Mouse (Mus musculus) G1E (cell line): ENCODE results near the gene Akap13.

Source experiments
- CTCF ChIP-seq: IDR thresholded peaks from 2 replicates; pipeline ENCODE4 v1.5.1; 2012; ENCODE audit warnings: low read depth, low read length, inconsistent platforms, mixed read lengths
- GATA2 ChIP-seq: IDR thresholded peaks from 2 replicates; pipeline ENCODE4 v1.6.1; 2012; ENCODE audit warnings: low read depth, low read length, inconsistent platforms, borderline replicate concordance

- TF ChIP-seq CTCF (no peak), GATA2 (no peak)
Observed at GRCm38 (mm10) chr7:75686827-75687164, 231.5 kb downstream of the Akap13 start.
